ENCODE assay signal across 23 mouse cellular contexts in the genomic region with DNA sequence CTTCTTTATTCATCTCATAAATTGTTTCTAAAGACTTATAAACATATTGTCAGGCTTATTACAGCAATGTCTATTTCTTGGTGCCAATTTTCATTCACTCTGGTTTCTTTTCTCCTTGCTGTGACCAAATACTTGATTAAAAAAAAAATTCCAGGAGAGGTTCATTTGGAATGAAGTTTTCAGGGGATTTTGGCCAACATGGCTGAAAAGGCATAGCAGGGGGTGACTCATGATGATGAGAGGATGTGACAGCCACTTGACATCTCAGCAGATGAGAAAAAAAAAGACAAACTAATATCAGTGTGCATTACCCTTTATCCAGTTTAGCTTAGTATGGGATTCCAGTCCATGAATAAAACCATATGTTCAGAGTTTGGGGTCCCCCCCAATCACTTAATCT. TPM values are rescaled to one million over a fixed set of nuclear protein-coding genes. Genes with fewer than 3 reads are reported as not detected.
"Had no signal": no experiment of that assay in that cellular context is flagged by ENCODE, and none has a peak within 500 bp of the region (broad histone marks: within the 10 kb centered on the region; RNA-seq: fewer than 3 reads in every experiment).

No protein-coding gene starts in this region.

- H3K27ac ChIP-seq: liver, embryonic 14.5 days; midbrain, embryonic 10.5 days; midbrain, embryonic 12.5 days; midbrain, embryonic 15.5 days; neural tube, embryonic 13.5 days; neural tube, embryonic 15.5 days had no signal

- H3K9ac ChIP-seq: liver, embryonic 14.5 days; lung, embryonic 14.5 days; midbrain, embryonic 12.5 days; midbrain, embryonic 15.5 days; neural tube, embryonic 13.5 days; neural tube, embryonic 15.5 days had no signal

- H3K4me2 ChIP-seq: lung, embryonic 14.5 days; midbrain, embryonic 12.5 days; midbrain, embryonic 15.5 days; neural tube, embryonic 13.5 days; neural tube, embryonic 15.5 days had no signal

- H3K4me1 ChIP-seq: midbrain, embryonic 10.5 days; midbrain, embryonic 12.5 days; midbrain, embryonic 15.5 days; neural tube, embryonic 13.5 days; neural tube, embryonic 15.5 days had no signal

- H3K4me3 ChIP-seq: midbrain, embryonic 10.5 days; midbrain, embryonic 12.5 days; midbrain, embryonic 15.5 days; myocyte; neural tube, embryonic 13.5 days; neural tube, embryonic 15.5 days had no signal

- H3K27me3 ChIP-seq: midbrain, embryonic 12.5 days; midbrain, embryonic 15.5 days; neural tube, embryonic 13.5 days; neural tube, embryonic 15.5 days had no signal

- H3K36me3 ChIP-seq: midbrain, embryonic 10.5 days; midbrain, embryonic 12.5 days; midbrain, embryonic 15.5 days; neural tube, embryonic 13.5 days; neural tube, embryonic 15.5 days had no signal

- H3K9me3 ChIP-seq: midbrain, embryonic 10.5 days; midbrain, embryonic 12.5 days; midbrain, embryonic 15.5 days; neural tube, embryonic 13.5 days; neural tube, embryonic 15.5 days had no signal

- DNase-seq: lung, adult 18-20 months; lung, embryonic 14.5 days; lung, postnatal 10 days; lung, postnatal 4 days; right cerebral cortex, adult 18-20 months; right cerebral cortex, postnatal 25 days; right cerebral cortex, postnatal 4 days; spleen, adult 18-20 months; thymus, adult 18-20 months; thymus, postnatal 14 days; thymus, postnatal 4 days had no signal

- ATAC-seq: midbrain, embryonic 15.5 days had no signal

RNA-seq across cellular contexts. Expression of gene Gm11232, which starts 28.4 kb away (rescaled TPM):
- total RNA-seq: megakaryocyte, adult 5-6 weeks; megakaryocyte-erythroid progenitor cell, adult 5-6 weeks had no signal
- polyA plus RNA-seq: liver, embryonic 14.5 days; liver, embryonic 16.5 days; lung, embryonic 16.5 days; midbrain, embryonic 10.5 days; midbrain, embryonic 12.5 days; midbrain, embryonic 15.5 days; myocyte; neural tube, embryonic 15.5 days; small intestine, adult 2 months had no signal
